Mouse (Mus musculus) CH12.LX (cell line): ENCODE measurements around the gene Efemp2. TPM values are rescaled to one million over a fixed set of nuclear protein-coding genes. Genes with fewer than 3 reads are reported as not detected.
A peak's percentile ranks its signal among the peaks of the same experiment; 100 is the strongest.

ENCODE experiments used
- DNase-seq: peaks from one replicate; pipeline ENCODE4 v3.0.0-alpha.2; 2013; ENCODE audit errors: extremely low read depth
- H3K27ac ChIP-seq: 2 replicates; pipeline ENCODE4 v1.5.1; 2012; ENCODE audit warnings: low read depth, mild to moderate bottlenecking, control low read depth, moderate library complexity; ENCODE audit not compliant: insufficient read depth
- H3K27me3 ChIP-seq: replicated peaks from 2 replicates; pipeline ENCODE3; 2012; ENCODE audit warnings: inconsistent platforms
- H3K36me3 ChIP-seq, 2 experiments: replicated peaks in 1 of 2; 2 replicates each; pipeline versions ENCODE3 to v1.6.1; 2012; ENCODE audit warnings: inconsistent platforms in 1 of 2, low read length in 1 of 2, mild to moderate bottlenecking in 1 of 2, mixed read lengths in 1 of 2, moderate library complexity in 1 of 2; ENCODE audit not compliant: control insufficient read depth in 1 of 2, insufficient read depth in 1 of 2
- H3K4me1 ChIP-seq, 2 experiments: 2 replicates each; pipeline ENCODE4 v1.6.1; 2012; ENCODE audit warnings: inconsistent platforms in 1 of 2, moderate library complexity in 1 of 2; ENCODE audit not compliant: insufficient read depth in 2 of 2, control insufficient read depth in 1 of 2
- H3K4me2 ChIP-seq: 2 replicates; pipeline ENCODE4 v1.6.1; 2012; ENCODE audit warnings: low read depth, mild to moderate bottlenecking, control low read depth; ENCODE audit not compliant: poor library complexity, insufficient read depth, severe bottlenecking
- H3K4me3 ChIP-seq, 3 experiments: fragments of 150-350 bp in 1 of 3; sonication (generic) in 1 of 3; replicated peaks in 1 of 3; 2 replicates each; pipeline versions ENCODE3 to v1.5.1; 2011 to 2012; ENCODE audit warnings: low read depth in 2 of 3, low read length in 2 of 3, mild to moderate bottlenecking in 2 of 3, moderate library complexity in 2 of 3, control low read depth in 1 of 3, improper control_type of control experiment in 1 of 3, inconsistent platforms in 1 of 3, mixed read lengths in 1 of 3; ENCODE audit not compliant: poor library complexity in 1 of 3
- H3K79me2 ChIP-seq: replicated peaks from 2 replicates; pipeline ENCODE4 v1.6.1; 2012; ENCODE audit warnings: mild to moderate bottlenecking, moderate library complexity; ENCODE audit not compliant: control insufficient read depth, poor library complexity, insufficient read depth, severe bottlenecking; ENCODE audit errors: extremely low read depth
- H3K9ac ChIP-seq: 2 replicates; pipeline ENCODE4 v1.6.1; 2012; ENCODE audit warnings: low read depth, mild to moderate bottlenecking, control low read depth, moderate library complexity; ENCODE audit not compliant: insufficient read depth
- H3K9me3 ChIP-seq: replicated peaks from 2 replicates; pipeline ENCODE3; 2012; ENCODE audit warnings: low read length, inconsistent platforms, mixed read lengths
- BHLHE40 ChIP-seq: IDR thresholded peaks from 2 replicates; pipeline ENCODE4 v1.6.1; 2011; ENCODE audit warnings: mild to moderate bottlenecking, low read depth, low read length, improper control_type of control experiment
- CHD1 ChIP-seq: IDR thresholded peaks from 2 replicates; pipeline ENCODE4 v1.6.1; 2012; ENCODE audit warnings: low read depth, low read length, improper control_type of control experiment, inconsistent platforms
- CHD2 ChIP-seq: IDR thresholded peaks from 2 replicates; pipeline ENCODE4 v1.6.1; 2011; ENCODE audit warnings: low read length, improper control_type of control experiment
- CTCF ChIP-seq, 2 experiments: IDR thresholded peaks in 1 of 2; conservative IDR thresholded peaks in 1 of 2; 2 replicates each; pipeline ENCODE4 v1.5.1; 2011 to 2012; ENCODE audit warnings: low read depth in 2 of 2, low read length in 2 of 2, improper control_type of control experiment in 1 of 2, inconsistent platforms in 1 of 2, mild to moderate bottlenecking in 1 of 2, moderate library complexity in 1 of 2
- E2F4 ChIP-seq: IDR thresholded peaks from 2 replicates; pipeline ENCODE4 v1.6.1; 2011; ENCODE audit warnings: low read depth, low read length, improper control_type of control experiment; ENCODE audit not compliant: insufficient replicate concordance
- ELF1 ChIP-seq: IDR thresholded peaks from 2 replicates; pipeline ENCODE4 v1.6.1; 2014; ENCODE audit warnings: low read depth, mild to moderate bottlenecking, inconsistent platforms, low read length, improper control_type of control experiment
- ETS1 ChIP-seq: conservative IDR thresholded peaks from 2 replicates; pipeline ENCODE4 v1.6.1; 2012; ENCODE audit warnings: low read depth, mild to moderate bottlenecking, inconsistent platforms, low read length, improper control_type of control experiment, moderate library complexity
- HCFC1 ChIP-seq: IDR thresholded peaks from 2 replicates; pipeline ENCODE4 v1.6.1; 2012; ENCODE audit warnings: low read depth, mild to moderate bottlenecking, inconsistent platforms, low read length, improper control_type of control experiment
- JUN ChIP-seq: IDR thresholded peaks from 2 replicates; pipeline ENCODE4 v1.6.1; 2011; ENCODE audit warnings: low read depth, mild to moderate bottlenecking, low read length, improper control_type of control experiment, moderate library complexity; ENCODE audit not compliant: insufficient read depth
- MAFK ChIP-seq: IDR thresholded peaks from 2 replicates; pipeline ENCODE4 v1.6.1; 2011; ENCODE audit warnings: low read length, improper control_type of control experiment; ENCODE audit not compliant: insufficient replicate concordance
- MAX ChIP-seq: IDR thresholded peaks from 2 replicates; pipeline ENCODE4 v1.6.1; 2011; ENCODE audit warnings: low read length, improper control_type of control experiment
- MAZ ChIP-seq: IDR thresholded peaks from 2 replicates; pipeline ENCODE4 v1.6.1; 2012; ENCODE audit warnings: low read depth, mild to moderate bottlenecking, inconsistent platforms, low read length, improper control_type of control experiment, moderate library complexity
- MEF2A ChIP-seq: IDR thresholded peaks from 2 replicates; pipeline ENCODE4 v1.6.1; 2014; ENCODE audit warnings: low read depth, mild to moderate bottlenecking, inconsistent platforms, low read length, improper control_type of control experiment, borderline replicate concordance
- MXI1 ChIP-seq: IDR thresholded peaks from 2 replicates; pipeline ENCODE4 v1.6.1; 2011; ENCODE audit warnings: mild to moderate bottlenecking, low read depth, low read length, improper control_type of control experiment
- MYC ChIP-seq: IDR thresholded peaks from 2 replicates; pipeline ENCODE4 v1.6.1; 2011; ENCODE audit warnings: low read depth, mild to moderate bottlenecking, improper control_type of control experiment, low read length
- NELFE ChIP-seq: IDR thresholded peaks from 2 replicates; pipeline ENCODE4 v1.6.1; 2011; ENCODE audit warnings: low read depth, low read length, improper control_type of control experiment
- NRF1 ChIP-seq: IDR thresholded peaks from 2 replicates; pipeline ENCODE4 v1.6.1; 2014; ENCODE audit warnings: low read depth, mild to moderate bottlenecking, inconsistent platforms, low read length, improper control_type of control experiment, moderate library complexity
- POLR2A ChIP-seq: IDR thresholded peaks from 2 replicates; pipeline ENCODE4 v1.6.1; 2011; ENCODE audit warnings: low read depth, mild to moderate bottlenecking, improper control_type of control experiment, low read length
- SIN3A ChIP-seq: IDR thresholded peaks from 2 replicates; pipeline ENCODE4 v1.6.1; 2012; ENCODE audit warnings: low read length, improper control_type of control experiment, inconsistent platforms
- TBP ChIP-seq: conservative IDR thresholded peaks from 2 replicates; pipeline ENCODE4 v1.6.1; 2011; ENCODE audit warnings: low read depth, low read length, improper control_type of control experiment
- USF1 ChIP-seq: IDR thresholded peaks from 2 replicates; pipeline ENCODE4 v1.6.1; 2014; ENCODE audit warnings: low read depth, mild to moderate bottlenecking, inconsistent platforms, low read length, improper control_type of control experiment
- USF2 ChIP-seq: conservative IDR thresholded peaks from 2 replicates; pipeline ENCODE4 v1.6.1; 2011; ENCODE audit warnings: low read depth, low read length, improper control_type of control experiment
- ZC3H11A ChIP-seq: IDR thresholded peaks from 2 replicates; pipeline ENCODE4 v1.6.1; 2012; ENCODE audit warnings: low read depth, mild to moderate bottlenecking, inconsistent platforms, low read length, improper control_type of control experiment
- ZKSCAN1 ChIP-seq: IDR thresholded peaks from 2 replicates; pipeline ENCODE4 v1.6.1; 2012; ENCODE audit warnings: low read depth, inconsistent platforms, low read length, improper control_type of control experiment, borderline replicate concordance
- ZMIZ1 ChIP-seq: IDR thresholded peaks from 2 replicates; pipeline ENCODE4 v1.6.1; 2012; ENCODE audit warnings: low read depth, mild to moderate bottlenecking, inconsistent platforms, low read length, improper control_type of control experiment
- dilution Hi-C: fragments of 300-500 bp; cut with MboI; formaldehyde crosslinking; loops from 2 replicates; pipeline ENCODE4 v1.14.3; 2020; ENCODE audit warnings: low sequenced_read_pairs; ENCODE audit not compliant: extremely low pct_unique_long_range_greater_than_20kb, extremely low pct_ligation_motif_present
- in situ Hi-C: fragments of 300-500 bp; cut with MboI; formaldehyde crosslinking; loops from 3 replicates; pipeline ENCODE4 v1.14.3; 2019; ENCODE audit warnings: low sequenced_read_pairs, low pct_ligation_motif_present, low pct_unique_long_range_greater_than_20kb, mixed read lengths
- polyA plus RNA-seq: library from polyadenylated mRNA; unstranded; fragments of >175 nt; gene quantifications from 2 replicates; pipeline ENCODE4 v1.2.1, GENCODE M21; 2012; ENCODE audit warnings: low read depth; ENCODE audit not compliant: insufficient read length
- total RNA-seq, 2 experiments: library from RNA; depleted of rRNA; stranded (reverse); fragments of 300-350 nt in 1 of 2; fragments of >200 nt in 1 of 2; gene quantifications; 2 replicates each; pipeline ENCODE4 v1.2.3; 2012 to 2014

Gene Efemp2
- total and polyA plus RNA-seq, 3 experiments: 0.50 to 0.51 TPM; not detected in 1

GRCm38 (mm10) chr19:5510031-5511026 lies 36.6 kb downstream of the Efemp2 start, which contains the start of gene Snx32:
TSS of gene Snx32 (minus strand) at chr19:5510538.
- Histone ChIP-seq H3K4me2 (peak within 1 kb of the TSS; percentile 89), H3K79me2 (no peaks in the 10 kb centered on the region), H3K4me1 (peaks cover 6 to 31% of the 10 kb centered on the region in 2 experiments), H3K27ac (no peak within 1 kb of the TSS), H3K36me3 (no peaks in the 10 kb centered on the region), H3K9ac (peak within 1 kb of the TSS; percentile 72), H3K4me3 (peak within 1 kb of the TSS; percentile 63 to 79 (median 72)), H3K9me3 (no peaks in the 10 kb centered on the region), H3K27me3 (peaks cover 3% of the 10 kb centered on the region)
- in situ Hi-C loops: no loop called here
- peak; percentile 56 for TF ChIP-seq ETS1
- peak; percentile 91 for TF ChIP-seq BHLHE40
- TF ChIP-seq CHD2: peak; percentile 96
- peak in 1 of 2 experiments; percentile 14; a peak in 1 of 4 replicates for TF ChIP-seq CTCF (conservative IDR thresholded peaks at IDR 0.05 in 1 of 2, IDR thresholded peaks at IDR 0.05 in 1 of 2; ENCODE audit: low read depth in 2 of 2, low read length in 2 of 2)
- peak; percentile 48; the same call in 1 of the 2 replicates for TF ChIP-seq ZMIZ1
- TF ChIP-seq E2F4: no peak
- no peak for TF ChIP-seq JUN
- TF ChIP-seq ELF1: peak; percentile 80
- peak; percentile 71 for TF ChIP-seq MXI1
- TF ChIP-seq NRF1: peak; percentile 87
- peak; percentile 96 for TF ChIP-seq USF1
- TF ChIP-seq MAZ: peak; percentile 8; the same call in 1 of the 2 replicates
- TF ChIP-seq MAFK: peak; percentile 89
- peak; percentile 65; the same call in 1 of the 2 replicates for TF ChIP-seq CHD1
- peak; percentile 99 for TF ChIP-seq SIN3A
- TF ChIP-seq HCFC1: peak; percentile 67
- peak; percentile 51; the same call in 1 of the 2 replicates for TF ChIP-seq POLR2A
- TF ChIP-seq MAX: peak; percentile 98
- TF ChIP-seq ZC3H11A: no peak
- peak; percentile 37; the same call in 1 of the 2 replicates for TF ChIP-seq MYC
- 0 out of 2 replicates have a peak, but pooled peaks have one; percentile 28 for TF ChIP-seq MEF2A
- peak; percentile 95 for TF ChIP-seq USF2
- no peak; the same call in 1 of the 2 replicates for TF ChIP-seq NELFE
- TF ChIP-seq TBP: peak; percentile 96
- no peak for TF ChIP-seq ZKSCAN1
- DNase-seq: peak; percentile 99
- dilution Hi-C loops: no loop called here
